Mouse (Mus musculus) CH12.LX (cell line): ENCODE measurements around the gene Arhgef40.

Experiments used
- CTCF ChIP-seq, 2 experiments: IDR thresholded peaks in 1 of 2; conservative IDR thresholded peaks in 1 of 2; 2 replicates each; pipeline ENCODE4 v1.5.1; 2011 to 2012; ENCODE audit warnings: low read depth in 2 of 2, low read length in 2 of 2, improper control_type of control experiment in 1 of 2, inconsistent platforms in 1 of 2, mild to moderate bottlenecking in 1 of 2, moderate library complexity in 1 of 2
- ELF1 ChIP-seq: IDR thresholded peaks from 2 replicates; pipeline ENCODE4 v1.6.1; 2014; ENCODE audit warnings: low read depth, mild to moderate bottlenecking, inconsistent platforms, low read length, improper control_type of control experiment
- JUN ChIP-seq: IDR thresholded peaks from 2 replicates; pipeline ENCODE4 v1.6.1; 2011; ENCODE audit warnings: low read depth, mild to moderate bottlenecking, low read length, improper control_type of control experiment, moderate library complexity; ENCODE audit not compliant: insufficient read depth
- MAFK ChIP-seq: IDR thresholded peaks from 2 replicates; pipeline ENCODE4 v1.6.1; 2011; ENCODE audit warnings: low read length, improper control_type of control experiment; ENCODE audit not compliant: insufficient replicate concordance
- NRF1 ChIP-seq: IDR thresholded peaks from 2 replicates; pipeline ENCODE4 v1.6.1; 2014; ENCODE audit warnings: low read depth, mild to moderate bottlenecking, inconsistent platforms, low read length, improper control_type of control experiment, moderate library complexity
- POLR2A ChIP-seq: IDR thresholded peaks from 2 replicates; pipeline ENCODE4 v1.6.1; 2011; ENCODE audit warnings: low read depth, mild to moderate bottlenecking, improper control_type of control experiment, low read length
- POLR2AphosphoS2 ChIP-seq: IDR thresholded peaks from 2 replicates; pipeline ENCODE4 v1.6.1; 2011; ENCODE audit warnings: low read depth, low read length, improper control_type of control experiment
- RCOR1 ChIP-seq: conservative IDR thresholded peaks from 2 replicates; pipeline ENCODE4 v1.6.1; 2012; ENCODE audit warnings: low read depth, mild to moderate bottlenecking, inconsistent platforms, low read length, improper control_type of control experiment
- ZNF384 ChIP-seq: IDR thresholded peaks from 2 replicates; pipeline ENCODE4 v1.6.1; 2012; ENCODE audit warnings: low read depth, low read length, improper control_type of control experiment, inconsistent platforms

DNA sequence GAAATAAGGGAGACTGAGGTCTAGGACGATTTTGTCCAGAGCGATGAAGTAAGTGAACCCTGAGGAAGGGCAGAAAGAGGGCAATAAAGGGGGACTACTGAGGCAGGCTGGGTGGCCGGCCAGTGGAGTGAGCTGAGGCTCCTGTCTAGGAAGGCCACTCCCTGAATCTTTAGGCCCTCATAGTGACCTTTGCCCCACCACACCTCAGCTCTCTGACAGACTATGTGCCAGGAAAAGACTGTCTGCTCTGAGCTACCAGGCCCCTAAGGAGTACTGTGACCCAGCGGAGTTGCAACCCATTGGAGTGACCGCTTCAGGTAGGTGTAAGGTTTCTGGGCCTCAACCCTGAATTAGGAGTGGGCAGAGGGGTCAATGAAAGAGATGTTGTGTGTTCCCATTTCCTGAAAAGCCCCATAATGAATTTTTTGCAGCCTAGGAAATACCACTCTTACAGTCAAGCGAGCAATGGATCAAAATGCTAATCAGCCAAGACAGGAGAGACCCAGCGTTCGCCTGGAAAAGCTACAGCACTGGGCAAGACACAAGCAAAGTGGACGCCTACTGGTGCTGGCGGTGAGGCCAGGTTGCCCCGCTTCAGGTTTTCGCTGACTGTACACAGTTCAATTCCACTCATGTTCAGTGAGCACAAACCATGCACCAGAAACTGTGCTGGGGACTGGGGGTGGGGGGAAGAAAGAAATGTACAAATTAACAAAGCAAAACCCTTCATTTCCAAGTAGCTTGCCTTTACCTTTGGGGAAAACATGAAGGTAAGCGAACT is 32.3 kb downstream of the Arhgef40 start:
- no peak for TF ChIP-seq POLR2A
- TF ChIP-seq MAFK: no peak
- TF ChIP-seq CTCF (conservative IDR thresholded peaks at IDR 0.05 in 1 of 2, IDR thresholded peaks at IDR 0.05 in 1 of 2; ENCODE audit: low read depth in 2 of 2, low read length in 2 of 2): no peak
- no peak for TF ChIP-seq RCOR1
- TF ChIP-seq NRF1: no peak
- TF ChIP-seq JUN: no peak
- no peak for TF ChIP-seq ZNF384
- no peak for TF ChIP-seq POLR2AphosphoS2
- no peak for TF ChIP-seq ELF1
